Mouse (Mus musculus) bone marrow, adult 2 months (tissue): ENCODE data around the gene Tspan3. TPM values are rescaled to one million over a fixed set of nuclear protein-coding genes. Genes with fewer than 3 reads are reported as not detected.

Experiments
- H3K27ac ChIP-seq: fragments of 200-500 bp; 2 replicates; pipeline ENCODE4 v1.5.1; 2012; ENCODE audit warnings: low read depth, mild to moderate bottlenecking, control low read depth, inconsistent platforms, low read length; ENCODE audit not compliant: control insufficient read depth, poor library complexity, insufficient read depth
- H3K4me1 ChIP-seq: fragments of 200-500 bp; 2 replicates; pipeline ENCODE4 v1.6.1; 2011; ENCODE audit warnings: low read length; ENCODE audit not compliant: control insufficient read depth, insufficient read depth
- H3K4me3 ChIP-seq: fragments of 200-500 bp; replicated peaks from 2 replicates; pipeline ENCODE3; 2011; ENCODE audit warnings: mild to moderate bottlenecking, low read depth, low read length, control low read depth; ENCODE audit not compliant: control insufficient read depth
- CTCF ChIP-seq: fragments of 200-500 bp; IDR thresholded peaks from 2 replicates; pipeline ENCODE4 v1.5.1; 2011; ENCODE audit warnings: low read length, control low read depth; ENCODE audit not compliant: control insufficient read depth, insufficient read depth
- POLR2A ChIP-seq: fragments of 200-500 bp; IDR thresholded peaks from 2 replicates; pipeline ENCODE4 v1.6.1; 2011; ENCODE audit warnings: low read depth, mild to moderate bottlenecking, control low read depth, low read length, borderline replicate concordance; ENCODE audit not compliant: control insufficient read depth
- WGBS: fragments of 180-500 bp; shearing (Covaris S2); methylation state at CpG from one replicate; pipeline ENCODE4 v1.1.7; 2018; 5-methylcytosine and 5-hydroxymethylcytosine counted together
- polyA plus RNA-seq: library from polyadenylated mRNA; stranded (reverse); fragments of >200 nt; gene quantifications from 2 replicates; pipeline ENCODE4 v1.2.4, GENCODE M21; 2011; ENCODE audit warnings: low replicate concordance; ENCODE audit not compliant: missing spikeins, insufficient read depth, insufficient read length

Gene Tspan3
- polyA plus RNA-seq, 1 experiment, result 9.4 TPM

DNA sequence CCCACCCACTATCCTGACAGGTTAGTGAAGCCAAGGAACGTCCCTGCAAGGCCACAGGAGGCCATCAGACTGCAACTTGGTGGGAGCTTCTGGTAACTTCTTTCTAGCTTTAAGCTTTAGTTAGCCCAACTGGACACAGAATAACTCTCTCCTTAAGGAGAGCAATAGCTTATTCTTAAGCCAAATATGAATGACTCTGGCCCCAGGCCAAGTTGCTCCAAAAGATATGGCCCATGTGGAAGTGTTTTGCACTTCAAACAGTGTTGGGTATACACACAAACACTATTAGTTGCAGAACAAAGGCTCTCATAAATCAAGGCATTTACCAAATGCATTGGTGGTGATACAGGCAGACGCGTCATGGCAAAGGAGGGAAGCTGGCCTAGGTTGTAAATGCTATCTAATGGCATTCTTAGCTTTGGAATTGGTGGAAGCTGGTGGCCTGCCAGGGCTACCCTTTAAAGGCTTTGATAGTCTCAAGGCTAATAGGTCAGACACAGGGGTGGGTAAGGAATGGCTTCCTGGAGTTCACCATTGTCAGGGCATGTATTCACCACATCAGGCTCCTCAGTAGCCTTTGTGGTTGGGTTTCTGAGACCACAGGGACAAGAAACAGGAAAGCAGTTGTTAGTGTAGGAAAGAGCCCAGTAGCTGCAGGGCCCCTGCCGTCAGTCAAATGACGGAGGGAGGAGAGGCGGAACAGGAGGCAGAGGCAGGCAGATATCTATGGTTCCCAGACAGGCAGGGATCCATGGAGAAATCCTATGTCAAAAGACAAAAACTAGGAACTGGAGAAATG lies 58.8 kb downstream of the Tspan3 start:
- peaks cover 33% of the 10 kb centered on the region for H3K4me1 ChIP-seq
- H3K27ac ChIP-seq, result peak overlapping the region; percentile 71
- H3K4me3 ChIP-seq, result no peak overlapping the region
- TF ChIP-seq CTCF, result no peak
- no peak for TF ChIP-seq POLR2A
- 20% methylated on average over 6 of the region's 6 CpGs for WGBS

DNA sequence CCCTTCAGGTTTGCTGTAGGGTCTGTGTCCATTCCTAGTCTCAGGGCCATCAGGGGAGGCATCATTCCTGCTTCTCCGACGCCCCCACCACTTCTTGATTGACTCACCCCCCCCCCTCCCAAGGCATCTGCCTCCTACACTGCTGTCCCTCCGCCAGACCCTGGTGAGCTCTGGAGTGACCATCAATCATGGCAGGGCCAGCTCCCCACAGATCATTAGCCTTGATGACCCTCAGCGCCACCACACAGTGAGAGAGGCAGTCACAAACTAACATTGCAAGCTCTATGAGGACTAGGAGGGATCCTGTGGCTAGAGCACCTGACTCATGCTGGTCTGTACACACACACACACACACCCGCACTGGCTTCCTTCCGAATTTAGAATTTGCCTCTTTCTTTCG lies 60.4 kb downstream of the Tspan3 start:
- WGBS, result 26% methylated on average over 7 of the region's 7 CpGs
- TF ChIP-seq CTCF (no peak), POLR2A (no peak)
- peak overlapping the region; percentile 88 for H3K27ac ChIP-seq
- H3K4me1 ChIP-seq, result peaks cover 36% of the 10 kb centered on the region
- no peak overlapping the region for H3K4me3 ChIP-seq

- no peak overlapping the region for H3K4me3 ChIP-seq
- no peak overlapping the region for H3K27ac ChIP-seq
- no peak for TF ChIP-seq CTCF
- no peak for TF ChIP-seq POLR2A
- peaks cover 26% of the 10 kb centered on the region for H3K4me1 ChIP-seq
- 15% methylated on average over 4 of the region's 4 CpGs for WGBS
Measured at GRCm38 (mm10) chr9:56101022-56101421, 64.3 kb downstream of the Tspan3 start.

DNA sequence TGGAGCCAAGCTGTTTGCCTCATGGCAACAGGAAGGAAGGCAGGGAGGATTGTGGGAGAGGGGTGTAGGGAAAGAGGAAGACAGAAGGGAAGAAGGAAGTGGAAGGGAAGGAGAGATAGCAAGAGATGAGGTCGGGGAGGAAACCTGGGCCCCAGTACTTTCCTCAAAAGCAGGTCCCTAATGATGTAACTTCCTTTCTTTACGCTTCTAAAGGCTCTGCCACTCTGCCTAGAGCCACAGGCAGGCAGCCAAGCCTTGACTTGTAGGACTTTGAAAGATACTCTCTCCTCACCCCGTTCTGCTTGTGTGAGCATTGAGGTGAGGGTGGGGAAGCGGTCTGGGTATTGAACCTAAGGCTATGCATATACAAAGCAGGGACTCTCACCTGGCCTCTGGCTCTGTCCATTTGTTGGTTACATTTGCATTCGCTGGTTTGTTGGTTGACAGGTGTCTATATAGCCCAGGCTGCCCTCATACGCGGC lies 65.2 kb downstream of the Tspan3 start:
- peak overlapping the region; percentile 29; the same call in 1 of the 2 replicates for H3K27ac ChIP-seq
- WGBS, result 30% methylated on average over 7 of the region's 7 CpGs
- peaks cover 26% of the 10 kb centered on the region for H3K4me1 ChIP-seq
- no peak overlapping the region for H3K4me3 ChIP-seq
- no peak for TF ChIP-seq POLR2A
- TF ChIP-seq CTCF, result no peak

GRCm38 (mm10) chr9:56097584-56098298 lies 67.5 kb downstream of the Tspan3 start:
- Histone ChIP-seq H3K4me3 (no peak overlapping the region), H3K27ac (peak overlapping the region; percentile 71), H3K4me1 (peaks cover 17% of the 10 kb centered on the region)
- TF ChIP-seq CTCF (no peak), POLR2A (no peak)
- 3% methylated on average over 4 of the region's 4 CpGs for WGBS

DNA sequence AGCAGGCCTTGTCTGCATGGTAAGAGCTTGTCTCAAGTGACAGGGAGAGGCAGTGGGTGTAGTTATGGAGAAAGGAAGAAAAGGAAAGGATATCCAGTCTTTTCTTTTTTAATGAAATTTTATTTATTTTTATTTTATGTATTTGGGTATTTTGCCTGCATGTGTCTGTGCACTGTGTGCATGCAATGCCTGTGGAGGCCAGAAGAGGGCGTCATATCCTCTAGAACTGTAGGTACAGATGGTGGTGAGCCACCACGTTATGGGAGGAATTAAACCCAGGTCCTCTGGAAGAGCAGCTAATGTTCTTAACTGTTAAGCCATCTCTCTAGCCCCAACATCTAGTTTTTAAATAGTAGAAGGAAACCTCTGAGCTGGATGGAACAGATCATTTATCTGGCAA lies 73.2 kb downstream of the Tspan3 start:
- H3K4me3 ChIP-seq, result peak overlapping the region; percentile 75
- peak; percentile 55 for TF ChIP-seq CTCF
- TF ChIP-seq POLR2A, result no peak
- H3K4me1 ChIP-seq, result peaks cover 9% of the 10 kb centered on the region
- WGBS, result 12% methylated on average over 2 of the region's 2 CpGs
- H3K27ac ChIP-seq, result no peak overlapping the region

DNA sequence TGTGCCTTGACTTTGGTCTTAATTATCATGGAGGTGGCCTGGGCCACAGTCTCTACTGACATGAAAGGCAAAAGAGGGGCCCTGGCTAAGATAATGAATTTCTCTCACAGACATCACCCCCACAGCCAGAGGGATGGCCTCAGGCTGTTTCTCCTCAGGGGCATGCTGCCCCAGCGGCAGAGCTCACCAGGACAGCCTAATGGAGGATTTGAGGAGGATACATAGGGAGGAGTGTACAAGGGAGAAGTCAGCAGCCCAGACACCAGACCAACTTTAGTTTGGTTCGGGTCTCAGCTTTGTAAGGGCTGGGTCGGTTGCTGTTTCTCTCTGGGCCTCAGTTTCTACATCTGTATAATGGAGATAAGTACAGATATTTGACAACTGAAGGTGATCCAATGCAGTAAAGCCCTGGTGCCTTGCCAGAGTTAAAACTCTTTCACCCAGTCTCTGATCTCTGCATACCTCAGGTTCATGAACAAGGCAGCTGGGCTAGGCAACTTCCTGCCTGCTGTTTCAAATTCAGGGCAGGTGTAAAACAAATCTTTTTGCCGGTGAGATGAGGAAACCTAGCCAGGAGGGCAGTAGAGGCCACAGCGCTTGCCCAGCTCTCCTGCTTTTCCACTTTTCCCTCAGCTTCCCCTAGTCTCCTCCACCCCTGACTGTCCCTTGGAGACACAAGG lies 74.6 kb downstream of the Tspan3 start:
- no peak for TF ChIP-seq POLR2A
- 6% methylated on average over 5 of the region's 5 CpGs for WGBS
- peak overlapping the region; percentile 89 for H3K27ac ChIP-seq
- H3K4me1 ChIP-seq, result peaks cover 8% of the 10 kb centered on the region
- H3K4me3 ChIP-seq, result peak overlapping the region; percentile 75
